Mouse (Mus musculus) natural killer cell, adult 2 months (primary cell): ENCODE measurements at regions not wholly inside any gene's neighbourhood (a gene's known extent, or its start where the extent isn't known, plus 50 kb on each side); places are given as distances from the start of the nearest gene placed in this dataset.

Experiments
- DNase-seq, 2 experiments: peaks; one replicate each; pipeline ENCODE4 v3.0.0; 2022; ENCODE audit warnings: low spot score in 2 of 2

- DNase-seq: peak in 1 of 2 experiments; percentile 23
Observed at GRCm38 (mm10) chr1:193702707-193703419, 332.8 kb upstream of the Camk1g start.

DNA sequence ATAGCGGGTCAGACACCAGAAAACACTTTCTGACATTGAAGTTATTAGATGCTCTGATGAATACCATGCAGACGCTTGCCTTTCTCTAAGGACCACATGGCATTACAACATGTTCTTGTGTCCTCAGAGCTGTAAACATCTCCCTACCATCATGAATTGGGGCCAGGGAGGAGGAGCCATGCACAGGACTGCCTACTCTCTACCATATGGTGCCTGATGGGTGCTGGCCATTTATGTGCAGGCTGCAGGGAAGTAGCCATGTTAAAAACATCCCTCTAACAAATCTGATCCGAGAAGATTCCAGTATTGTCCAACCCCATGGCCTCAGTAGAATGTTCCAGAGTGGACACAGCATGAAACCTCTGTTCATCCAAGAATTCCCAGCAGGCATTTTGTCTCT, 330.1 kb upstream of the Camk1g start:
- no peak for DNase-seq

DNA sequence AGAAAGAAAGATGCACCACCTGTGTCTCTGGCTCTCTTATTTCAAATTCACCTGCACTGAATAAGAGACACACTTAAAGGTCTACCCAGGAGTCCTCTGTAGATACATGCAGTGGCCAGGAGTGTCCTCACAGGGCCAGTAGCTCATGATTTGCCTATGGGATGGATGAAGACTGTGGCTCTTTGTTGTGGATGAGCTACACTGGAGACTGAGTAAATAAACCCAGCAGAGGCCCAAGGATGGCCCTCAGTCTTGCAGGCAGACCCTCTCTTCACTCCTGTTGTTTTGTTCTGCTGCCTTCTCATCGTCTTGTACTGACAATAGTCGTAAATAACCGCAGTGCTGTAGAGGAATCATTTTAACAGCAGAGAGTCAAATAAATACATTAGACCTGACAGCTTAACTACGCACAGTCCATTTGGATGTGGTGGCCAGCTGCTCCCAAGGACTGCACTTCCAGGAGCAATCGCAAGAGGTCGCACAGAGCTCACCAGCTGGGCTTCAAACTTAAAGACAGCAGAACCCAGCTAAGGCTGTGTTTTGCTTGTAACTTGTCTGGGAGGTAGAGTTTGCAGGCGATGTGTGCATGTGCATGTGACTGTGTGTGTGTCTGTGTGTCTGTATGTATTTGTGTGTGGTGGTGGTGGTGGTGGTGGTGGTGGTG, 328.6 kb upstream of the Camk1g start:
- no peak for DNase-seq

GRCm38 (mm10) chr1:193697857-193698256, 327.8 kb upstream of the Camk1g start:
- DNase-seq: no peak

GRCm38 (mm10) chr1:193697001-193697400, 326.9 kb upstream of the Camk1g start:
- no peak for DNase-seq

- no peak for DNase-seq
Observed at GRCm38 (mm10) chr1:193692991-193693390, 322.9 kb upstream of the Camk1g start.

DNA sequence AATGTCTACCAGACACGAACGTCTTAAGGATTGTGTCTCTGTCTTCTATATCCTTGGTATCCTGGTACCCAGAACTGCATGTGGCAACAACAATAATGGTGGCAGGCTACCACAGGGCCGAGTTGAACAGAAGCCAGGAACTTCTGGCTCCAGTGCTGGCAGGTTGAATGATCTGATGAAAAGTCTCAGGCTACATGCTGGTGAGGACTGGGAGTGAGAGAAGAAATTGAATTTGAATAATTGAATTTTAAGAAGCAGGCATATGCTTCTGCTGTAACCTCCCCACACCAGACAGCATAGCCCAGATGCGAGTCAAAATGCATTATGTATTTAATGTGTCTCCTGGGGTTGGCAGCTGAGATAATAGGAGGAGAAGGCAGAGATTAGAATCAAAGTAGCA, 319.5 kb upstream of the Camk1g start:
- no peak for DNase-seq

- DNase-seq: no peak
Observed at GRCm38 (mm10) chr1:193682917-193683316, 312.8 kb upstream of the Camk1g start.

DNA sequence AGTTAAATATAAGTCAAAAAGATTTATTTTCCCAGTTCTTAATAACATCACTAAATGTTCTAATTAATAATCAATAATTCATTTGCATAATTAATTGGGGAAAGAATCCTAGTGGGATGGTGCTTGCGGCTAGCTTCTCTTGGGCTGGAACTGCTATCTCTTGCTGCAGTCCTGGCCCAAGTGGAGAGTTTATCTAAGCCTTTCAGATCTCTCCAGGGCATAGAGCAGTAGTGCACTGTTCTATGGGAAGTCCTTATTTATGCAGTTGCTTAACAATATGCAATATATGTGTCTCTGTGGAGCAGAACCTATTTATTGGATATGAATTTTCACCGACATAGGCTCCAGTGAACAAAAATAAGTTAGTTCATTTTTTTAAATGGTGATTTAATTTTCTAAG, 308.4 kb upstream of the Camk1g start:
- DNase-seq: no peak

- no peak for DNase-seq
Observed at GRCm38 (mm10) chr1:193673236-193673830, 303.2 kb upstream of the Camk1g start.

DNA sequence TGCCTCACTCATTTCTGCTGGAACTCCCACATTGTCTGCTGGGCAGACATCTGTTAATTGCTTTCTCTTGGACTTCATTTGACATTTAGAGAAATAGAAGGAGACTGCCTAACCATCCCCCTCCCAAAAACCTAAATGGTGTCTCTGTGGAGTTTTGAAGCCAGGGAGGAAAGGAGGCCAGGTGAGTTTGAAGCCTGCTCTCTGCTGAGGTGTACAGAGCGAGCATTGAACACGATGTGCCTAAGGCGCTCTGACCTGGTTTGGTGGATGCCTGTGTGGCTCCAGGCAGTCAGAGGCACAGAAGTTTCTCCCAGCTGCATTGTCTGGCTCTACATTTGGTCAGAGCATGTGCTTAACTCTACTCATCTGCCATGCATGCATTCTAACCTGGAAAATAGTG, 302.6 kb upstream of the Camk1g start:
- no peak for DNase-seq

DNA sequence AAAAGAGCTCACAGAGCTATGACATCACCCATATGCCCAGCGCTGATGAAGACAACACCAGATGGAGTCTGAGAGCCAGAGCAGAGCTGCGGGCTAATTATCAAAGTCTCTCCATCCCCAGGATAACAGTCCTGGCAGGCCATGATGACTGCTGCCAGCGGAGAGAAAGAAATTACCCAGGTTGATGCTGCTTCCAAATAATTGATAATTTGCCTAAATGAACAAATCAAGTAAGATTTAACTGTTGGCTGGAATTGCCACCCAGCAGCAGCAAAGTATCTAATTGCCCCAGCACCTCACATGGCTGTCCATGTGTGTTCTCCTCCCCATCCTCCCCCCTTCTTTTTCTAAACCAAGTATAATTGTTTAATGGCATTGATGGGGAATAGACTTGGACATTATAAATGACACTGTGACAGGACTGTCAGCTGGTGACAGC, 301.7 kb upstream of the Camk1g start:
- DNase-seq: no peak

GRCm38 (mm10) chr1:193671046-193671445, 300.9 kb upstream of the Camk1g start:
- DNase-seq: no peak

DNA sequence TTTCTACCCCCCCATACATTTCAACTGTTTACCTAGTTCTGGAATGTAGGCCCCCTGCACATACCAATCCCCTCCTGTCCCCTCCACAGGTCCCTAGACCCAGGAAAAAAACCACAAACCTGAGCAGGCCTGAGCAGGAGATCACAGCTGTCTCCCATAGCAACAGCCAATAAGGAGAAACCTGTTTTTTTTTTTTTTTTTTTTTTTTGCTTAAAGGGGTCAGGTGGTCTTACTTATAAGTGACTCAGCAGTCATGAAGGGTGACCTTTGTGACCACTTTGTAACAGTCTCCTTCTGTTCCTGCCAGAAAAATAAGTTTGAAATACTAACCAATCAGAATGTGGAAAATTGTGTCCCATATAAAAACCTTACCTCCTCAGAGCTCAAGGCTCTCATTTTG, 299.9 kb upstream of the Camk1g start:
- no peak for DNase-seq

DNA sequence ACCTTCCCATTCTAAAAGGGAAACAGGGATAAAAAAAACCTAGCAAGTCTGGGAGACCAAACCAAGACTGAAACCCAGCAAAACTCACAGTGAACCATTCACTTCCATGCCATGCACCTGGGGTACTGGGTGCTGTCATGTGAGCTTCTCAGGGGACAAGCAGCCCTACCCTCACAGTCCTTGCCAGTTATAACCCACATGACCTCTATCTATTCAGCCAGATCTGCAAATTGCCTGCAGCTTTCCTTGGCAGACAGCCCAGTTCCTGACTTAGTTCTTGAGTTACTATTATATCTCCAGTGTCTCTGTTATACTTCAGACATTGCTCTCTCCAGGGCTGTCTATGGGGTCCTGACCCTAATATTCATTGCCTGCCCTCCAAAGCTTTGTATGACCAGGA, 298.7 kb upstream of the Camk1g start:
- no peak for DNase-seq

GRCm38 (mm10) chr1:193665854-193666253, 295.8 kb upstream of the Camk1g start:
- DNase-seq: no peak

GRCm38 (mm10) chr1:193664569-193664968, 294.5 kb upstream of the Camk1g start:
- DNase-seq: no peak

GRCm38 (mm10) chr1:193663587-193663986, 293.5 kb upstream of the Camk1g start:
- no peak for DNase-seq

GRCm38 (mm10) chr1:193662166-193662890, 292.2 kb upstream of the Camk1g start:
- DNase-seq: no peak

DNA sequence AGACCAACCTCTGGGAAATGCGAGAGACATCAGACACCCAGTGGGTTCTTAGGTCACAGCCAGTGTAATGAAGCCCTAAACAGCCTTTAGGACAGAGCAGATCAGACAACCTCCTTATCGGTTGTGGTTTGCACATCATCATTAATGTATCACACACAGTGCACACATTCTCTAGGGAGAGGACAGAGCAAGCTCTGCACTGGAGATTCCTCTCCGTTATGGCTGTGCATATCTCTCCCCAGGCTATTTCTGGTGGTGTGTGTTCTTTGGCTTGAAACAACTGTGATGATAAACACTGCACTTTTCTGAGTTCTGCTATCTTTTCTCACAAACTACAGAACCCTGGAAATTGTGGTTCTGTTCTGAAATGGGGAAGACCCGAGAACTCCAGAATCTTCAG, 291.3 kb upstream of the Camk1g start:
- DNase-seq: no peak

- DNase-seq: no peak
Observed at GRCm38 (mm10) chr1:193655076-193655677, 285.1 kb upstream of the Camk1g start.

GRCm38 (mm10) chr1:193650275-193650674, 280.2 kb upstream of the Camk1g start:
- DNase-seq: no peak
